Mouse (Mus musculus) neural tube, embryonic 13.5 days (tissue): ENCODE measurements around the gene Ccdc92b. TPM values are rescaled to one million over a fixed set of nuclear protein-coding genes. Genes with fewer than 3 reads are reported as not detected.

Experiments used
- ATAC-seq: fragments of 200-750 bp; cut with Nextera tagmentation; 2 replicates; pipeline ENCODE4 v1.8.0; 2017; ENCODE audit warnings: low read depth, mild to moderate bottlenecking, moderate TSS enrichment, moderate library complexity
- H3K27ac ChIP-seq: fragments of 300-500 bp; sonication (generic); replicated peaks from 2 replicates; pipeline ENCODE4 v1.5.1; 2015; ENCODE audit warnings: moderate library complexity, mild to moderate bottlenecking, inconsistent platforms
- H3K27me3 ChIP-seq: fragments of 300-500 bp; sonication (generic); 2 replicates; pipeline ENCODE4 v1.6.1; 2015; ENCODE audit warnings: mild to moderate bottlenecking, inconsistent platforms
- H3K36me3 ChIP-seq: fragments of 300-500 bp; sonication (generic); 2 replicates; pipeline ENCODE4 v1.6.1; 2015; ENCODE audit warnings: mild to moderate bottlenecking, inconsistent platforms
- H3K4me1 ChIP-seq: fragments of 300-500 bp; sonication (generic); replicated peaks from 2 replicates; pipeline ENCODE4 v1.6.1; 2015; ENCODE audit warnings: inconsistent platforms
- H3K4me2 ChIP-seq: fragments of 300-500 bp; sonication (generic); 2 replicates; pipeline ENCODE4 v1.6.1; 2015; ENCODE audit warnings: inconsistent platforms, mild to moderate bottlenecking, moderate library complexity
- H3K4me3 ChIP-seq: fragments of 300-500 bp; sonication (generic); 2 replicates; pipeline ENCODE4 v1.5.1; 2015; ENCODE audit warnings: mild to moderate bottlenecking, inconsistent platforms
- H3K9ac ChIP-seq: fragments of 300-500 bp; sonication (generic); 2 replicates; pipeline ENCODE4 v1.6.1; 2015; ENCODE audit warnings: moderate library complexity, mild to moderate bottlenecking, inconsistent platforms
- H3K9me3 ChIP-seq: fragments of 300-500 bp; sonication (generic); 2 replicates; pipeline ENCODE4 v1.6.1; 2016; ENCODE audit warnings: inconsistent platforms
- WGBS: fragments of 180-500 bp; shearing (Covaris S2); methylation state at CpG from one replicate; pipeline ENCODE4 v1.1.7; 2015; 5-methylcytosine and 5-hydroxymethylcytosine counted together
- polyA plus RNA-seq: library from polyadenylated mRNA; unstranded; fragments of >200 nt; fragmentation: Nextera tagmentation; extraction: Ambion mirVana; gene quantifications from 2 replicates; pipeline ENCODE4 v1.2.1, GENCODE M21; 2015

Gene Ccdc92b
- polyA plus RNA-seq, 1 experiment from 2014 or later, result 2.1 TPM

GRCm38 (mm10) chr11:74589401-74590238, 29.8 kb upstream of the Ccdc92b start:
- WGBS, result 2% methylated on average over 66 of the region's 66 CpGs
- H3K4me2 ChIP-seq, result peak overlapping the region; percentile 61
- H3K27me3 ChIP-seq, result peaks cover 53% of the 10 kb centered on the region
- H3K9ac ChIP-seq, result peak overlapping the region; percentile 78
- no peaks in the 10 kb centered on the region for H3K9me3 ChIP-seq
- peak overlapping the region; percentile 53 for H3K4me3 ChIP-seq
- peak overlapping the region; percentile 84 for H3K27ac ChIP-seq
- ATAC-seq, result peak; percentile 89
- peaks cover 37% of the 10 kb centered on the region for H3K4me1 ChIP-seq
- no peaks in the 10 kb centered on the region for H3K36me3 ChIP-seq

DNA sequence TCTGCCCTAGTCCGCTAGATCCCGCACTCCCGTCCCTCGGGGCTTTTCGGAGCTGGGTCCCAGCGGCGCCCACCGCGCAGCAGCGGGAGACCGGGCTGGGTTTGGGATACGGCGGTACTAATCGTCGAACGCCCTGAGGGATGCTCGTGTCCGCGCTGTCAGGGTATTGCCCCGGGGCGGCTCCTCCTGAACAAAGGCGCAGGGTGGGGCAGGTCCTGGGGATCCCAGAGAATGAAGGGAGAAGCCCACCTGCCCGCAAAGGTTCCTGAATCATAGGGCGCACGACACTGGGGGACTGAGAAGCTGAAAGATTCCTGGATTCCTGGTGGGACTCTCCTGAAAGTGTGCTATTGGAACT, 29.2 kb upstream of the Ccdc92b start:
- WGBS, result 1% methylated on average over 25 of the region's 25 CpGs
- ATAC-seq, result peak; percentile 42
- H3K27ac ChIP-seq, result peak overlapping the region; percentile 84
- peak overlapping the region; percentile 53 for H3K4me3 ChIP-seq
- H3K9ac ChIP-seq, result peak overlapping the region; percentile 78
- peaks cover 31% of the 10 kb centered on the region for H3K4me1 ChIP-seq
- H3K36me3 ChIP-seq, result no peaks in the 10 kb centered on the region
- peaks cover 53% of the 10 kb centered on the region for H3K27me3 ChIP-seq
- H3K9me3 ChIP-seq, result no peaks in the 10 kb centered on the region
- H3K4me2 ChIP-seq, result peak overlapping the region; percentile 61

DNA sequence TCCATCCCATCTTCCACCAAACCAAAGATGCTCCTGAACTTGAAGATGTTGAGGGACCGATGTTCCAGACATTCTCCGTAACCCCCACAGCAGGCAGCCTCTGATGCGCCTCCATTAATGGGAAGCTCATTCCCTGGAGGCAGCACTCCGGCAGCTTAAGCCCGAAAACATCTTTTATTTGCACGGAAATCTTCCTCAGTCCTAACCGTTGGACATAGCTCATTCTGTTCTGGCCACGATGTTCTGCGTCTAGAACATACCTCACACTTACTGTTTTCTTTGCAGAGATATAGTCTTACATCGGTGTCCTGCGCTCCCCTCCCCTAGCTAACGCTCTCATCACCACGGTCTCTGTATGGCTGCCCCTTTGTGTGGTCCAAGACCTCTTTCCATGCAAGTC, 28.7 kb upstream of the Ccdc92b start:
- WGBS, result 27% methylated on average over 13 of the region's 13 CpGs
- Histone ChIP-seq H3K27me3 (peaks cover 53% of the 10 kb centered on the region), H3K36me3 (no peaks in the 10 kb centered on the region), H3K4me2 (peak overlapping the region; percentile 61), H3K9me3 (no peaks in the 10 kb centered on the region), H3K4me1 (peaks cover 28% of the 10 kb centered on the region), H3K4me3 (peak overlapping the region; percentile 53), H3K9ac (peak overlapping the region; percentile 78), H3K27ac (peak overlapping the region; percentile 84)
- ATAC-seq, result 0 out of 2 replicates have a peak, but pooled peaks have one; percentile 20

DNA sequence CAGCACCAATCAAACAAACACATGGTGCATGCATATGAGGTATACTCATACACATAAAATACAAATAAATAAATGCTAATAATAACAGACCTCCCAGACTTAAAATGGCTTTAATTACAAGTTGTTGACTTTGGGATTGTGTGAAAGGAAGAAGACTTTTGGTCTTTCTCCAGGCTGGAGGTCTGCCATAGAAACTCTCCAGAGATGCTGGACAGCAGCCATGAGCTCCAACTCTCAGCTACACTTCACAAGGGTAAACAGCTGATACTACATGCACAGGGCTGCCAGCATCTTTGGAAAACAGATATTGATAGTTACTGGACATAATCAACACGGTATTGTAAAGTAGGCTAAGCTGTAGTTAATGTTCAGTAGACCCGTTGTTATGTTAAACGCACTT, 27.2 kb upstream of the Ccdc92b start:
- H3K27me3 ChIP-seq, result peaks cover 47% of the 10 kb centered on the region
- no peak overlapping the region for H3K4me2 ChIP-seq
- H3K9ac ChIP-seq, result no peak overlapping the region
- 80% methylated on average over 3 of the region's 3 CpGs for WGBS
- no peak overlapping the region for H3K27ac ChIP-seq
- no peaks in the 10 kb centered on the region for H3K9me3 ChIP-seq
- H3K4me3 ChIP-seq, result no peak overlapping the region
- no peak for ATAC-seq
- H3K4me1 ChIP-seq, result peaks cover 19% of the 10 kb centered on the region
- no peaks in the 10 kb centered on the region for H3K36me3 ChIP-seq

DNA sequence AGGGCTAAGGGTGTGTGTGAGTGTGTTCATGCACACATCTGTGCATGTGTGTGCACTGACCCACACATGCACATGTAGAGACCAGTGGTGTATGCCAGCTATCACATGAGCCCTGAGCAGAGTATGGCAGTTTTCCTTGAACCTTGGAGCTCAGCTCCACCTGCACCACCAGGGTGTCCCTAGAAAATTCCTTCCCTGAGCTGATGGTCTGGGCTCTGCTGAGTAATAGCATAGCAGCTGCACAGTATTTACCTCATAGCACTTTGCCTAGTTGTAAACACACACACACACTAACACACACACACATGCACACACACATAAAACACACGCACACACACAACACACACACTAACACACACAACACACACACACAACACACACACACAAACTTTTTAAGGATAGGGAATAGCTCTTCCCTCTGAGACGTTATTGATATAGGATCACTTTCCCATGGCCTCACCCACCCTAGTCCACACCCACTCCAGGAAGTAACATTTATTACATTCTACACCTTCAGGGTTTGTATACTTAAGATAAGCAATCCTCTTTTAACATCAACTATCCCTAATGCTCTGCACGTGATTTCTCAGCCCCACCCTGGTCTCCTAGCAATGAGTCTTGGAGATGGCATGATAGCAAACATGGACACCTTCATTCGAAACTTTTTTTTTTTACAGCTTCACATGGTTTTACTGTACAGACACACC, 22.0 kb upstream of the Ccdc92b start:
- no peak for ATAC-seq
- H3K36me3 ChIP-seq, result no peaks in the 10 kb centered on the region
- H3K4me1 ChIP-seq, result no peaks in the 10 kb centered on the region
- H3K27me3 ChIP-seq, result peaks cover 4% of the 10 kb centered on the region; the same call in 1 of the 2 replicates
- 0 out of 2 replicates have a peak, but pooled peaks cover 5% of the 10 kb centered on the region for H3K9me3 ChIP-seq
- no peak overlapping the region for H3K9ac ChIP-seq
- no peak overlapping the region for H3K4me2 ChIP-seq
- H3K4me3 ChIP-seq, result no peak overlapping the region
- no peak overlapping the region for H3K27ac ChIP-seq
- WGBS, result 78% methylated on average over 4 of the region's 4 CpGs

- no peaks in the 10 kb centered on the region for H3K36me3 ChIP-seq
- 0 out of 2 replicates have a peak, but pooled peaks cover 5% of the 10 kb centered on the region for H3K9me3 ChIP-seq
- no peak for ATAC-seq
- H3K27me3 ChIP-seq, result no peaks in the 10 kb centered on the region
- no peak overlapping the region for H3K27ac ChIP-seq
- H3K4me2 ChIP-seq, result no peak overlapping the region
- H3K9ac ChIP-seq, result no peak overlapping the region
- no peaks in the 10 kb centered on the region for H3K4me1 ChIP-seq
- no peak overlapping the region for H3K4me3 ChIP-seq
Measured at GRCm38 (mm10) chr11:74597990-74598337, 21.4 kb upstream of the Ccdc92b start.

- Histone ChIP-seq H3K36me3 (no peaks in the 10 kb centered on the region), H3K27me3 (0 out of 2 replicates have a peak, but pooled peaks cover 3% of the 10 kb centered on the region), H3K9me3 (0 out of 2 replicates have a peak, but pooled peaks cover 5% of the 10 kb centered on the region), H3K9ac (no peak overlapping the region), H3K4me1 (no peaks in the 10 kb centered on the region), H3K27ac (no peak overlapping the region), H3K4me3 (no peak overlapping the region), H3K4me2 (no peak overlapping the region)
- ATAC-seq, result no peak
- 88% methylated on average over 1 of the region's 1 CpGs for WGBS
Measured at GRCm38 (mm10) chr11:74602286-74602685, 17.1 kb upstream of the Ccdc92b start.

DNA sequence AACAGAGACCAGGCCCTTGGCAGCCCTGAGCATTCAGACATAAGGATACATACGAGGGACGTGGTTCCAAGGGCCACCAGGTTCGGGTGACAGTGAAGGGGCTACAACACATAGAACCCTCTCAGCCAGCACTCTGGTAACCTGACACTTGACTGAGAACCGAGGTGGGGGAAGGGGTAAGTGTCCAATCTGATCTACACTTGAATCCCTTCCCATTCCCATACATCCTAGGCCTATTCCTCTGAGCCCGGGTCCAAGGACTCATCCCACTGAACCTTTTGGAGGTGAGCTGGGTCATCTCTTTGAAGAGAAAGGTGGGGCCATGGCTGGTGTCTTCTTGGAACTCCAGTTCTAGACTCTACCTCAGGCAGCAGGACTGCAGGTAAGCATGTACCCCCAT, 9.3 kb upstream of the Ccdc92b start:
- H3K27ac ChIP-seq, result no peak overlapping the region
- no peak overlapping the region for H3K9ac ChIP-seq
- H3K4me2 ChIP-seq, result peak overlapping the region; percentile 65
- H3K27me3 ChIP-seq, result peaks cover 69% of the 10 kb centered on the region
- 20% methylated on average over 5 of the region's 5 CpGs for WGBS
- peaks cover 13% of the 10 kb centered on the region for H3K4me1 ChIP-seq
- peak overlapping the region; percentile 40 for H3K4me3 ChIP-seq
- H3K9me3 ChIP-seq, result no peaks in the 10 kb centered on the region
- ATAC-seq, result no peak
- no peaks in the 10 kb centered on the region for H3K36me3 ChIP-seq

GRCm38 (mm10) chr11:74610545-74611176, 8.7 kb upstream of the Ccdc92b start, which contains the start of gene Rap1gap2:
Gene Rap1gap2 (minus strand): TSS chr11:74610915.
- 1% methylated on average over 50 of the region's 50 CpGs for WGBS
- ATAC-seq, result peak; percentile 59; the same call in 1 of the 2 replicates
- peak within 1 kb of the TSS; percentile 40 for H3K4me3 ChIP-seq
- peak within 1 kb of the TSS; percentile 62 for H3K9ac ChIP-seq
- no peaks in the 10 kb centered on the region for H3K36me3 ChIP-seq
- H3K4me2 ChIP-seq, result peak within 1 kb of the TSS; percentile 65
- no peaks in the 10 kb centered on the region for H3K9me3 ChIP-seq
- peaks cover 75% of the 10 kb centered on the region for H3K27me3 ChIP-seq
- peaks cover 13% of the 10 kb centered on the region for H3K4me1 ChIP-seq
- H3K27ac ChIP-seq, result no peak within 1 kb of the TSS

DNA sequence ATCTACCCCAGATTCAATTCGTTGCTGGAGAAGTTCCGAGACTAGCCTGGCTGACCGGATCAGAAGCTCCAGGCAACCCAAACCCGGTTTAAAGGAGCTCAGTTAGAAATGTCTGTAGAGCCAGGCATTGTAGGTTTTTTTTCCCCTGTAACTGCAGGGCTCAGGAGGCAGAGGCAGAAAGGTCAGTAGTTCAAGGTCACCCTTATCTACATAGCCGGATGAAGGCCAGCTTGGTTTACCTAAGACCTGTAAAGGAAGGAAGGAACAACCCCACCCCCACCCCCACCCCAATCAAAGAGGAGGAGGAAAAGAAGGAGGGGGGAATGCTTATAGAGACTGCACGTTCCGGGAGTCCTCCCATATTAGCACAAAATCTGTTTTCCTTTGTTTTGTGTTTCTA, 8.0 kb upstream of the Ccdc92b start:
- H3K36me3 ChIP-seq, result no peaks in the 10 kb centered on the region
- no peak overlapping the region for H3K9ac ChIP-seq
- peaks cover 82% of the 10 kb centered on the region for H3K27me3 ChIP-seq
- WGBS, result 19% methylated on average over 7 of the region's 7 CpGs
- ATAC-seq, result no peak
- H3K4me3 ChIP-seq, result 0 out of 2 replicates have a peak overlapping the region, but pooled peaks have one; percentile 40
- no peaks in the 10 kb centered on the region for H3K9me3 ChIP-seq
- peak overlapping the region; percentile 65; the same call in 1 of the 2 replicates for H3K4me2 ChIP-seq
- H3K4me1 ChIP-seq, result peaks cover 13% of the 10 kb centered on the region
- no peak overlapping the region for H3K27ac ChIP-seq

DNA sequence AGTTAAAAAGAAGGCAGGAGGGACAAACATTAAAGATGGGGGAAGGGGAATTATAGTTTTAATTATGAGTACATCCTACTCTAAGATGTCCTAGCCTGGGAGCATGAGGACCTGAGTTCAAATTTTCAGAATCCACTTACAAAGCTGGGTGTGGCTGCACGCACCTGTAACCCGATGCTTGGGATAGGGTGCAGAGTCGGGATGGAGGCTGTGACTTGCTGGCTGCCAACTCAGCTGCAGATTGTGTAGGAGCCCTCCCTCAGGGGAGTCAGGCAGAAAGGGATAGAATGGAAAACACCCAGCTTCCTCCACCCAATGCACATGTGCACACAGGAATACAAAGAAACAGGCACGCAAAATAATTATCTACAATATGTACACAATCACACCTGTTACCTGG, 6.0 kb upstream of the Ccdc92b start:
- WGBS, result 67% methylated on average over 4 of the region's 4 CpGs
- no peak overlapping the region for H3K4me3 ChIP-seq
- H3K9ac ChIP-seq, result no peak overlapping the region
- no peak for ATAC-seq
- H3K9me3 ChIP-seq, result no peaks in the 10 kb centered on the region
- no peak overlapping the region for H3K4me2 ChIP-seq
- H3K27me3 ChIP-seq, result peaks cover 85% of the 10 kb centered on the region
- H3K36me3 ChIP-seq, result no peaks in the 10 kb centered on the region
- no peak overlapping the region for H3K27ac ChIP-seq
- H3K4me1 ChIP-seq, result peaks cover 13% of the 10 kb centered on the region

DNA sequence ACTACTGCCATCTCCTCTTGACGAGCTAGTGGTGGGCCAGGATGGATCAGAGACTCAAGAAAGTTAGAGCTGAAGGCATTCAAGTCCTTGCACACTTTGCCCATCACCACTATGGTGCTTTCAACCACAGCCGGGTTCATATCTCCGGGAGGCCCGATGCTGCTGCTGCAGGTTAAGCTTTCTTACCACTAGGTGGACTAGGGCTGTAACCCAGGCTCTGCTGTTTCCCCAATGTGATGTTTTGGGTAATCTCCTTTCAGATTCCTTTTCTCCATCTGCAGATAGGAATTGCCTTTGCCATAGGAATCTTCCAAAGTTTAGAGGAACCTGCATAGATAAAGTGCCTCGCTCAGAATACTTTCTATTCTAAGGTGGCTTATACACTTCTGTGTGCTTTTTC, 3.8 kb upstream of the Ccdc92b start:
- no peaks in the 10 kb centered on the region for H3K9me3 ChIP-seq
- WGBS, result 57% methylated on average over 5 of the region's 5 CpGs
- no peak for ATAC-seq
- H3K36me3 ChIP-seq, result no peaks in the 10 kb centered on the region
- H3K27me3 ChIP-seq, result peaks cover 78% of the 10 kb centered on the region
- peaks cover 16% of the 10 kb centered on the region for H3K4me1 ChIP-seq
- H3K9ac ChIP-seq, result no peak overlapping the region
- H3K4me2 ChIP-seq, result no peak overlapping the region
- no peak overlapping the region for H3K4me3 ChIP-seq
- H3K27ac ChIP-seq, result no peak overlapping the region
